Mouse (Mus musculus): ENCODE measurements around the gene Ttll9. TPM values are rescaled to one million over a fixed set of nuclear protein-coding genes. Genes with fewer than 3 reads are reported as not detected.

Gene Ttll9
- total and polyA plus RNA-seq, 3 experiments: 0.07 to 0.19 TPM; not detected in 1

DNA sequence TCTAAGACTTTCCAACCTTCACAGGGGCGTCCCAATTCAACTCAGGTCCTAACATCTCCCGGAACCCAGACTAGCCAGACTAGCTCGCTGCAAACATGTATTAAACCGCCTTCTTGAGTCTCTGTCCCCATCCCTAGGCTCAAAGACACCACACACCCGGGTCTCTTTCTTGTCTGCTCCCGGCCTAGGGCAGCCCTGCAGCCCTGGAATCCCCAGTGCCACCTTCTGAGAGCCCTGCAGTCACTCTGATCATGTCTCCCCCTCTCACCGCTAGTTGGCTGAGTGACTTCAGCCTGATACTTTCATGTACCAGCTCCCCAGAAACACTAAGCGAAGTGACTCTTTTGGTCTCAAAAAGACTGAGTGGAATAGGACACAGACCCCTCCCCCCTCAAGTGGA is 18.7 kb upstream of the Ttll9 start:
- TF ChIP-seq CTCF (IDR thresholded peaks at IDR 0.05 in 2 of 3, conservative IDR thresholded peaks at IDR 0.05 in 1 of 3; ENCODE audit: control insufficient read depth in 1 of 3, insufficient read depth in 1 of 3, low read depth in 2 of 3, low read length in 3 of 3, poor library complexity in 1 of 3, severe bottlenecking in 1 of 3) (no peak), TAL1 (IDR thresholded peaks at IDR 0.05; ENCODE audit: low read length) (no peak), NRF1 (IDR thresholded peaks at IDR 0.05; ENCODE audit: insufficient read depth, low read depth, low read length, poor library complexity, severe bottlenecking) (no peak), GABPA (IDR thresholded peaks at IDR 0.05; ENCODE audit: low read depth, low read length) (no peak), RCOR1 (IDR thresholded peaks at IDR 0.05; ENCODE audit: low read depth, low read length) (no peak)
- no peak overlapping the region for H3K4me3 ChIP-seq (ENCODE audit: control insufficient read depth in 1 of 2, insufficient read depth in 1 of 2, low read depth in 2 of 2, low read length in 2 of 2)
- no peaks in the 10 kb centered on the region for H3K36me3 ChIP-seq (ENCODE audit: control insufficient read depth in 1 of 2, insufficient read depth in 2 of 2, low read length in 2 of 2)
- DNase-seq (ENCODE audit: low read depth, low spot score): no peak
- no peaks in the 10 kb centered on the region for H3K79me2 ChIP-seq (ENCODE audit: control insufficient read depth, insufficient read depth, low read length, poor library complexity)
- no peak overlapping the region for H3K9ac ChIP-seq (ENCODE audit: control insufficient read depth, low read depth, low read length, poor library complexity, severe bottlenecking)
- no peaks in the 10 kb centered on the region for H3K9me3 ChIP-seq (replicated peaks; ENCODE audit: insufficient read depth, low read length)
- peaks cover 15 to 17% of the 10 kb centered on the region in 2 experiments for H3K27me3 ChIP-seq (ENCODE audit: control insufficient read depth in 1 of 2, insufficient read depth in 2 of 2, low read length in 2 of 2)
- no peak overlapping the region for H3K27ac ChIP-seq (ENCODE audit: control insufficient read depth, low read depth, low read length)
- H3K4me1 ChIP-seq (ENCODE audit: control insufficient read depth in 1 of 2, insufficient read depth in 2 of 2, low read length in 2 of 2): no peaks in the 10 kb centered on the region

- Histone ChIP-seq H3K36me3 (ENCODE audit: control insufficient read depth in 1 of 2, insufficient read depth in 2 of 2, low read length in 2 of 2) (no peaks in the 10 kb centered on the region), H3K4me1 (ENCODE audit: control insufficient read depth in 1 of 2, insufficient read depth in 2 of 2, low read length in 2 of 2) (no peaks in the 10 kb centered on the region), H3K27me3 (ENCODE audit: control insufficient read depth in 1 of 2, insufficient read depth in 2 of 2, low read length in 2 of 2) (peaks cover 15 to 16% of the 10 kb centered on the region in 2 experiments), H3K4me3 (ENCODE audit: control insufficient read depth in 1 of 2, insufficient read depth in 1 of 2, low read depth in 2 of 2, low read length in 2 of 2) (no peak overlapping the region), H3K9me3 (replicated peaks; ENCODE audit: insufficient read depth, low read length) (no peaks in the 10 kb centered on the region), H3K27ac (ENCODE audit: control insufficient read depth, low read depth, low read length) (no peak overlapping the region), H3K9ac (ENCODE audit: control insufficient read depth, low read depth, low read length, poor library complexity, severe bottlenecking) (no peak overlapping the region), H3K79me2 (ENCODE audit: control insufficient read depth, insufficient read depth, low read length, poor library complexity) (no peaks in the 10 kb centered on the region)
- DNase-seq (ENCODE audit: low read depth, low spot score): no peak
- TF ChIP-seq UBTF (IDR thresholded peaks at IDR 0.05; ENCODE audit: borderline replicate concordance, insufficient read depth, low read depth, low read length) (no peak), ZKSCAN1 (IDR thresholded peaks at IDR 0.05; ENCODE audit: low read depth, low read length) (no peak), ZNF384 (IDR thresholded peaks at IDR 0.05; ENCODE audit: low read depth, low read length) (no peak)
These were observed 18.3 kb upstream of the Ttll9 start for GRCm38 (mm10) chr2:152944013-152944412.

DNA sequence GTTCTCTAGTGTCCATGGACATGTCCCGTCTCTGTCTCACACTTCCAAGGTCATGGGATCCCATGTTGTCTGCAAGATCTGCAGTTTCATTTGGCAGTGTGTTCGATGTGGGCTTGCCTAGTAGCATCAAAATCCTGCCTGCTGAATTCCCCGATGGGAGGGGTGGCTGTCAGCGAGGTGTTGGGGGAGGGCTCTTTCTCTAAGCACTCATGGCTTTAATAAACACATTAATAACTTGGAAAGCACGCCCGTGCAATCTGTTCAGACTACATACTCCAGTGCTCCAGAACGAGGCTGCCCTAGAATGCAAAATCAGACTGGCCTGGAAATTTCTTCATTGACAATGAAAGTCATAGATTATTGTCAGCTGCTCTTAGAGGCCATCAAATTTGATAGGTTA is 15.2 kb upstream of the Ttll9 start:
- no peak for DNase-seq (ENCODE audit: low read depth, low spot score)
- no peaks in the 10 kb centered on the region for H3K36me3 ChIP-seq (ENCODE audit: control insufficient read depth in 1 of 2, insufficient read depth in 2 of 2, low read length in 2 of 2)
- H3K4me1 ChIP-seq (ENCODE audit: control insufficient read depth in 1 of 2, insufficient read depth in 2 of 2, low read length in 2 of 2): no peaks in the 10 kb centered on the region
- H3K79me2 ChIP-seq (ENCODE audit: control insufficient read depth, insufficient read depth, low read length, poor library complexity): no peaks in the 10 kb centered on the region
- TF ChIP-seq TAL1 (IDR thresholded peaks at IDR 0.05; ENCODE audit: low read length) (no peak), MAFK (IDR thresholded peaks at IDR 0.05; ENCODE audit: borderline replicate concordance, low read depth, low read length) (no peak), MAZ (IDR thresholded peaks at IDR 0.05; ENCODE audit: low read depth, low read length) (no peak), ZKSCAN1 (IDR thresholded peaks at IDR 0.05; ENCODE audit: low read depth, low read length) (no peak), BHLHE40 (IDR thresholded peaks at IDR 0.05; ENCODE audit: borderline replicate concordance, low read depth, low read length) (no peak), GATA1 (IDR thresholded peaks at IDR 0.05; ENCODE audit: low read depth, low read length) (no peak), POLR2AphosphoS2 (IDR thresholded peaks at IDR 0.05; ENCODE audit: low read length) (no peak), EP300 (IDR thresholded peaks at IDR 0.05; ENCODE audit: low read depth in 1 of 2, low read length in 2 of 2) (no peak), SIN3A (IDR thresholded peaks at IDR 0.05; ENCODE audit: low read length) (no peak), SMC3 (IDR thresholded peaks at IDR 0.05; ENCODE audit: low read depth, low read length) (no peak)
- no peak overlapping the region for H3K27ac ChIP-seq (ENCODE audit: control insufficient read depth, low read depth, low read length)
- H3K9ac ChIP-seq (ENCODE audit: control insufficient read depth, low read depth, low read length, poor library complexity, severe bottlenecking): no peak overlapping the region
- no peaks in the 10 kb centered on the region for H3K9me3 ChIP-seq (replicated peaks; ENCODE audit: insufficient read depth, low read length)
- no peak overlapping the region for H3K4me3 ChIP-seq (ENCODE audit: control insufficient read depth in 1 of 2, insufficient read depth in 1 of 2, low read depth in 2 of 2, low read length in 2 of 2)
- peaks cover 15 to 18% of the 10 kb centered on the region in 2 experiments for H3K27me3 ChIP-seq (ENCODE audit: control insufficient read depth in 1 of 2, insufficient read depth in 2 of 2, low read length in 2 of 2)
